Mouse (Mus musculus) hindbrain, postnatal 0 days (tissue): ENCODE results near the gene Ltbp1. TPM values are rescaled to one million over a fixed set of nuclear protein-coding genes. Genes with fewer than 3 reads are reported as not detected.

Source experiments
- ATAC-seq: fragments of 200-750 bp; cut with Nextera tagmentation; 2 replicates; pipeline ENCODE4 v1.8.0; 2017; ENCODE audit warnings: mild to moderate bottlenecking, moderate TSS enrichment, moderate library complexity
- DNase-seq: peaks from one replicate; pipeline ENCODE4 v3.0.0-alpha.2; 2015; ENCODE audit warnings: low spot score
- H3K27ac ChIP-seq: fragments of 300-500 bp; sonication (generic); 2 replicates; pipeline ENCODE4 v1.5.1; 2014; ENCODE audit warnings: mild to moderate bottlenecking
- H3K27me3 ChIP-seq: fragments of 300-500 bp; sonication (generic); 2 replicates; pipeline ENCODE4 v1.6.1; 2014; ENCODE audit warnings: low read length, mixed read lengths; ENCODE audit not compliant: insufficient read depth
- H3K36me3 ChIP-seq: fragments of 300-500 bp; sonication (generic); 2 replicates; pipeline ENCODE4 v1.6.1; 2014; ENCODE audit warnings: low read length, mixed read lengths; ENCODE audit not compliant: insufficient read depth
- H3K4me1 ChIP-seq: fragments of 300-500 bp; sonication (generic); 2 replicates; pipeline ENCODE4 v1.6.1; 2014; ENCODE audit warnings: antibody characterized with exemption, low read length, mixed read lengths; ENCODE audit not compliant: insufficient read depth
- H3K4me2 ChIP-seq: fragments of 300-500 bp; sonication (generic); 2 replicates; pipeline ENCODE4 v1.6.1; 2014; ENCODE audit warnings: low read depth, mild to moderate bottlenecking, low read length, moderate library complexity, mixed read lengths
- H3K4me3 ChIP-seq: fragments of 300-500 bp; sonication (generic); 2 replicates; pipeline ENCODE4 v1.5.1; 2014; ENCODE audit warnings: low read length
- H3K9ac ChIP-seq: fragments of 300-500 bp; sonication (generic); replicated peaks from 2 replicates; pipeline ENCODE4 v1.6.1; 2014; ENCODE audit warnings: mild to moderate bottlenecking, low read length, moderate library complexity, mixed read lengths
- H3K9me3 ChIP-seq: fragments of 300-500 bp; sonication (generic); 2 replicates; pipeline ENCODE4 v1.6.1; 2016; ENCODE audit warnings: low read length, mixed read lengths
- CTCF ChIP-seq: IDR thresholded peaks from 2 replicates; pipeline ENCODE4 v1.5.1; 2016; ENCODE audit warnings: antibody characterized with exemption, control low read depth, low read depth
- WGBS: fragments of 180-500 bp; shearing (Covaris S2); extraction: QIAGEN DNeasy Blood & Tissue Kit; methylation state at CpG from one replicate; pipeline ENCODE4 v1.1.7; 2014; 5-methylcytosine and 5-hydroxymethylcytosine counted together
- polyA plus RNA-seq: library from polyadenylated mRNA; unstranded; fragments of >200 nt; fragmentation: Nextera tagmentation; extraction: Ambion mirVana; gene quantifications from 2 replicates; pipeline ENCODE4 v1.2.1, GENCODE M21; 2015
- total RNA-seq: library from RNA; depleted of rRNA; stranded (reverse); fragments of >200 nt; gene quantifications from 2 replicates; pipeline ENCODE4 v1.2.3, GENCODE M21; 2014

Ltbp1 gene
- total and polyA plus RNA-seq, 2 experiments from 2014 or later: 1.7 to 5.0 TPM

DNA sequence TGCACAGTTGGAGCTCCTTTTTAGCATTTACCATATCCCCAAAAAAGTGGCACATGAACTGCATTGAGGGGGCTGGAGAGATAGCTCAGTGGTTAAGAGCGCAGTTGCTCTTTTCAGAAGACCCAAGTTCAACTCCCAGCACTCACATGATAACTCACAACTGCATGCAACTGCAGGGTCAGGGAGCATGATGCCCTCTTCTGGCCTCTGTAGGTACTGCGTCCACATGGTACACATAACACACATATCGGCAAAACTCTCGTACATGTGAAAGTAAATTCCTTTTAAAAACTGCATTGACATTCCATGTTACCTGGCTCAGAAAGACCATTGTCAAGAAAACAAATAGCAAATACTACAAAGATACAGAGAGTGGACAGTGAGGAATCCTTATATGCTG lies 342.0 kb downstream of the Ltbp1 start:
- no peaks in the 10 kb centered on the region for H3K27me3 ChIP-seq
- DNase-seq (no peak), ATAC-seq (no peak)
- H3K36me3 ChIP-seq: no peaks in the 10 kb centered on the region
- no peak overlapping the region for H3K4me2 ChIP-seq
- no peak overlapping the region for H3K27ac ChIP-seq
- no peak overlapping the region for H3K9ac ChIP-seq
- TF ChIP-seq CTCF: peak; percentile 31; the same call in 1 of the 2 replicates
- no peak overlapping the region for H3K4me3 ChIP-seq
- H3K4me1 ChIP-seq: no peaks in the 10 kb centered on the region
- 99% methylated on average over 4 of the region's 4 CpGs for WGBS
- no peaks in the 10 kb centered on the region for H3K9me3 ChIP-seq

DNA sequence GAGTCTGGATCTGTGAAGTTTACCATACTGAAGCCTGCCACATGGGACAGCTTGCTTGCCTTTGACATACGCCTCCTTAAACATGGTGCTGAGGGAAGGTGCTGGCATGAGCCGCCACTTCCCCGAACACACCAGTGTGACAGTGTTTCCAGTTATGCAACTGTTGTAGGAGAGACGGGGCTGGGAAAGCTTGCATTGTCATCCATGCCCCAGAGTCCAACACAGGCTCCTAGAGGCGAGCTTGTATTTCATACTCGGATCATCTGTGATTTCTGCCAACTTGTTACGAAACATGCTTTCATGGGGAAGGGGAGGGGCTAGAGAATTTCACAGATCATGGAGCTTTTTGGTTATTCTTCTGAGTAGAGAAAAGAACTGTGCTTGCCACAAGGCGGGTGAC lies 343.7 kb downstream of the Ltbp1 start:
- Histone ChIP-seq H3K27ac (no peak overlapping the region), H3K4me3 (no peak overlapping the region), H3K9me3 (no peaks in the 10 kb centered on the region), H3K27me3 (no peaks in the 10 kb centered on the region), H3K36me3 (no peaks in the 10 kb centered on the region), H3K9ac (no peak overlapping the region), H3K4me2 (no peak overlapping the region), H3K4me1 (no peaks in the 10 kb centered on the region)
- WGBS: 84% methylated on average over 8 of the region's 8 CpGs
- ATAC-seq (no peak), DNase-seq (no peak)
- TF ChIP-seq CTCF: no peak

GRCm38 (mm10) chr17:75349602-75350001 lies 344.2 kb downstream of the Ltbp1 start:
- H3K4me3 ChIP-seq: no peak overlapping the region
- no peak for TF ChIP-seq CTCF
- H3K27ac ChIP-seq: no peak overlapping the region
- no peak overlapping the region for H3K4me2 ChIP-seq
- H3K36me3 ChIP-seq: no peaks in the 10 kb centered on the region
- H3K4me1 ChIP-seq: no peaks in the 10 kb centered on the region
- DNase-seq: no peak
- H3K27me3 ChIP-seq: no peaks in the 10 kb centered on the region
- H3K9ac ChIP-seq: no peak overlapping the region
- ATAC-seq: no peak
- H3K9me3 ChIP-seq: no peaks in the 10 kb centered on the region
- WGBS: 87% methylated on average over 3 of the region's 3 CpGs

DNA sequence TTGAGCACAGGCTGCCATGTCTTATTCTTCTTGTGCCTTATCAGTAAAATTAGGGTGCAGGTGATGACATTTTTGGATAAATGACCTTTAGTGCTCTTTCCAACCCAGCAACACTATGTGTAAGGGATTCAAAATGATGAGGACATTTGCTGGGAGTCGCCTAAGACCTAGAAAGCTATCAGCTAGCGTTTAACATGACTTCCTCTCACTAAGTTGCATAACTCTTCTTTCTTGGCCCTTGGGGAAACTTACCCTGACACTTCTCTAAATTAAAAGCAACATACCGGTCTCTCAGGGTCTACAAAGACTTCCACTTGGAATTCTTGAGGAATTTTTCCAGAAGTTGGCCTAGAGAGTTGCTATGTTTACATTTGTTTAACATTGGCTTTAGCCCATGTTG lies 348.0 kb downstream of the Ltbp1 start:
- no peaks in the 10 kb centered on the region for H3K4me1 ChIP-seq
- no peaks in the 10 kb centered on the region for H3K9me3 ChIP-seq
- TF ChIP-seq CTCF: no peak
- no peaks in the 10 kb centered on the region for H3K27me3 ChIP-seq
- no peak for ATAC-seq
- no peak overlapping the region for H3K9ac ChIP-seq
- no peak overlapping the region for H3K4me2 ChIP-seq
- DNase-seq: no peak
- WGBS: 86% methylated on average over 3 of the region's 3 CpGs
- no peaks in the 10 kb centered on the region for H3K36me3 ChIP-seq
- no peak overlapping the region for H3K4me3 ChIP-seq
- no peak overlapping the region for H3K27ac ChIP-seq

GRCm38 (mm10) chr17:75355431-75355830 lies 350.1 kb downstream of the Ltbp1 start:
- no peak overlapping the region for H3K4me3 ChIP-seq
- no peaks in the 10 kb centered on the region for H3K27me3 ChIP-seq
- no peak for TF ChIP-seq CTCF
- H3K36me3 ChIP-seq: no peaks in the 10 kb centered on the region
- no peaks in the 10 kb centered on the region for H3K9me3 ChIP-seq
- DNase-seq (no peak), ATAC-seq (no peak)
- H3K9ac ChIP-seq: no peak overlapping the region
- H3K4me2 ChIP-seq: no peak overlapping the region
- H3K27ac ChIP-seq: no peak overlapping the region
- no peaks in the 10 kb centered on the region for H3K4me1 ChIP-seq
- 85% methylated on average over 5 of the region's 5 CpGs for WGBS

DNA sequence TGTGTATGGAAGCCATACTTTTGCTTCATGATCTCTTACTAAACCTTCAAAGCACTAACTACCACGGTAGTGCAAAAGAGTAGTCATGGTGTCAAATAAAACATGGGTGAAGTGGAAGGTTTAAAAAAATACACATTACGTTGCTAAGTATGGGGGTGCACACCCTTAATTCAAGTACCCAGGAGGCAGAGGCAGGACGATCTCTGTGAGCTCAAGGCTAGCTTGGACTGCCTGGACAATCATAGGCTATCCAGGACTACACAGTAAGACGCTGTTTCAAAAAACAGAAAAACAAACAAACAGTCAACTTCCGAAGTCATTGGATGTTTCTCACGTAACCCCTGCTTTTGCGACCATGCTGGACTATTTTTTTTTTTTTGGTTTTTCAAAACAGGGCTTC lies 354.7 kb downstream of the Ltbp1 start:
- TF ChIP-seq CTCF: no peak
- no peaks in the 10 kb centered on the region for H3K27me3 ChIP-seq
- no peaks in the 10 kb centered on the region for H3K36me3 ChIP-seq
- H3K27ac ChIP-seq: no peak overlapping the region
- H3K4me1 ChIP-seq: no peaks in the 10 kb centered on the region
- no peak for DNase-seq
- no peak overlapping the region for H3K4me2 ChIP-seq
- no peak overlapping the region for H3K9ac ChIP-seq
- no peak overlapping the region for H3K4me3 ChIP-seq
- no peaks in the 10 kb centered on the region for H3K9me3 ChIP-seq
- 94% methylated on average over 7 of the region's 7 CpGs for WGBS
- ATAC-seq: no peak

DNA sequence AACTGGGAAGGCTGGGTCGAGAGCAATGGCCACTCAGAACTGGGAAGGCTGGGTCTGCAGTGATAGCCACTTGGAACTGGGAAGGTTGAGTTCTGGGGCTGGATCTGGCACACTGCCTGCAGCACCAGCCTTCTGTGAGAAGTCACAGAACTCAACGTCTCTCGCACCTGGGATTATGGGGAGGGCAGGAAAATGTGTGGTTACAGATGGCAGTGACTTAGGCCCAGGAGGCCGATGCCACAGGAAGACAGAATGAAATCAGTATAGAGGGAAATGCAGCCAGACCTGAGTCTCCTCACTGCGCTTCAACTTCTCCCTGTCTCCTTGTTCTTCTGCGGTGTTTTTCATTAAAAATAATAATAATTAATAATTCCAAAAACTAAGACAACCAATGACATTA lies 361.0 kb downstream of the Ltbp1 start:
- no peaks in the 10 kb centered on the region for H3K27me3 ChIP-seq
- no peak overlapping the region for H3K4me3 ChIP-seq
- DNase-seq: no peak
- no peak for ATAC-seq
- no peak overlapping the region for H3K27ac ChIP-seq
- H3K36me3 ChIP-seq: no peaks in the 10 kb centered on the region
- WGBS: 84% methylated on average over 6 of the region's 6 CpGs
- no peaks in the 10 kb centered on the region for H3K9me3 ChIP-seq
- TF ChIP-seq CTCF: no peak
- H3K4me2 ChIP-seq: no peak overlapping the region
- H3K9ac ChIP-seq: no peak overlapping the region
- H3K4me1 ChIP-seq: no peaks in the 10 kb centered on the region
